Mouse (Mus musculus) heart, embryonic 10.5 days (tissue): ENCODE measurements around the gene Cops8. TPM values are rescaled to one million over a fixed set of nuclear protein-coding genes. Genes with fewer than 3 reads are reported as not detected.

Source experiments
- DNase-seq: peaks from one replicate; pipeline ENCODE4 v3.0.0-alpha.2; 2017; ENCODE audit warnings: low spot score
- H3K27ac ChIP-seq: fragments of 300-500 bp; sonication (generic); 2 replicates; pipeline ENCODE4 v1.5.1; 2016; ENCODE audit warnings: mild to moderate bottlenecking
- H3K27me3 ChIP-seq: fragments of 300-500 bp; sonication (generic); 2 replicates; pipeline ENCODE4 v1.6.1; 2016; ENCODE audit warnings: mild to moderate bottlenecking; ENCODE audit not compliant: poor library complexity, insufficient read depth, severe bottlenecking
- H3K36me3 ChIP-seq: fragments of 300-500 bp; sonication (generic); 2 replicates; pipeline ENCODE4 v1.6.1; 2016; ENCODE audit warnings: mild to moderate bottlenecking, moderate library complexity
- H3K4me1 ChIP-seq: fragments of 300-500 bp; sonication (generic); 2 replicates; pipeline ENCODE4 v1.6.1; 2016; ENCODE audit warnings: mild to moderate bottlenecking
- H3K4me3 ChIP-seq: fragments of 300-500 bp; sonication (generic); 2 replicates; pipeline ENCODE4 v1.5.1; 2016; ENCODE audit warnings: mild to moderate bottlenecking, moderate library complexity
- H3K9me3 ChIP-seq: fragments of 300-500 bp; sonication (generic); 2 replicates; pipeline ENCODE4 v1.6.1; 2016; ENCODE audit warnings: mild to moderate bottlenecking, moderate library complexity
- WGBS: fragments of 180-500 bp; shearing (Covaris S2); methylation state at CpG from one replicate; pipeline ENCODE4 v1.1.7; 2016; 5-methylcytosine and 5-hydroxymethylcytosine counted together
- polyA plus RNA-seq: library from polyadenylated mRNA; unstranded; fragments of >200 nt; fragmentation: Nextera tagmentation; extraction: Ambion mirVana; gene quantifications from 2 replicates; pipeline ENCODE4 v1.2.1, GENCODE M21; 2016

The Cops8 gene
- polyA plus RNA-seq, 1 experiment from 2014 or later: 170 TPM

- no peak for DNase-seq
- Histone ChIP-seq H3K27ac (no peak overlapping the region), H3K4me3 (no peak overlapping the region), H3K27me3 (no peaks in the 10 kb centered on the region), H3K4me1 (peaks cover 2% of the 10 kb centered on the region; the same call in 1 of the 2 replicates), H3K9me3 (no peaks in the 10 kb centered on the region), H3K36me3 (no peaks in the 10 kb centered on the region)
- WGBS: 79% methylated on average over 10 of the region's 10 CpGs
These were observed 54.7 kb downstream of the Cops8 start for GRCm38 (mm10) chr1:90657292-90658050.

GRCm38 (mm10) chr1:90658581-90658980 lies 55.8 kb downstream of the Cops8 start:
- Histone ChIP-seq H3K27me3 (no peaks in the 10 kb centered on the region), H3K9me3 (no peaks in the 10 kb centered on the region), H3K36me3 (no peaks in the 10 kb centered on the region), H3K4me3 (no peak overlapping the region), H3K27ac (no peak overlapping the region; the same call in 1 of the 2 replicates), H3K4me1 (no peaks in the 10 kb centered on the region)
- 91% methylated on average over 3 of the region's 3 CpGs for WGBS
- no peak for DNase-seq

GRCm38 (mm10) chr1:90660150-90660549 lies 57.4 kb downstream of the Cops8 start:
- 90% methylated on average over 7 of the region's 7 CpGs for WGBS
- no peak for DNase-seq
- H3K4me1 ChIP-seq: no peaks in the 10 kb centered on the region
- H3K27me3 ChIP-seq: no peaks in the 10 kb centered on the region
- no peaks in the 10 kb centered on the region for H3K9me3 ChIP-seq
- H3K36me3 ChIP-seq: no peaks in the 10 kb centered on the region
- no peak overlapping the region for H3K27ac ChIP-seq
- no peak overlapping the region for H3K4me3 ChIP-seq

GRCm38 (mm10) chr1:90662491-90662890 lies 59.7 kb downstream of the Cops8 start:
- Histone ChIP-seq H3K27me3 (no peaks in the 10 kb centered on the region), H3K27ac (peak overlapping the region; percentile 30; the same call in 1 of the 2 replicates), H3K4me3 (no peak overlapping the region), H3K9me3 (no peaks in the 10 kb centered on the region), H3K36me3 (no peaks in the 10 kb centered on the region), H3K4me1 (peaks cover 12% of the 10 kb centered on the region)
- WGBS: 70% methylated on average over 6 of the region's 6 CpGs
- DNase-seq: no peak

Other genes with a start within 250 kb of the Cops8 start
- gene Col6a3, start 241.0 kb downstream of the Cops8 start, polyA plus RNA-seq: 1.6 and 4.6 TPM in 2 replicates